Mouse (Mus musculus) frontal cortex, adult (tissue): ENCODE measurements at regions not wholly inside any gene's neighbourhood (a gene's known extent, or its start where the extent isn't known, plus 50 kb on each side); places are given as distances from the start of the nearest gene placed in this dataset.

Experiments
- ATAC-seq: cut with Nextera tagmentation; 2 replicates; pipeline ENCODE4 v1.9.2; 2017; ENCODE audit warnings: mild to moderate bottlenecking, moderate library complexity, mixed read lengths; ENCODE audit not compliant: low TSS enrichment

- ATAC-seq, result no peak
Measured at GRCm38 (mm10) chr8:113183186-113183585, 452.2 kb upstream of the Mon1b start.

- ATAC-seq, result no peak
Measured at GRCm38 (mm10) chr8:113190537-113190936, 444.9 kb upstream of the Mon1b start.

GRCm38 (mm10) chr8:113191537-113191936 is 443.9 kb upstream of the Mon1b start:
- peak; percentile 90 for ATAC-seq
